Mouse (Mus musculus) megakaryocyte progenitor cell, adult 5-6 weeks (primary cell): Measurements from ENCODE around the gene Clba1. TPM values are rescaled to one million over a fixed set of nuclear protein-coding genes. Genes with fewer than 3 reads are reported as not detected.
"Not testable (repeated sequence)": the region's sequence is repeated elsewhere in the genome, so short reads cannot be mapped to it uniquely, and the experiment has no call there.

ENCODE experiments used
- ATAC-seq: replicated peaks from 2 replicates; pipeline ENCODE4 v1.8.0; 2016; ENCODE audit warnings: mild to moderate bottlenecking, moderate TSS enrichment, inconsistent platforms; ENCODE audit not compliant: poor library complexity
- total RNA-seq, 2 experiments: library from RNA; stranded (forward) in 1 of 2; stranded (reverse) in 1 of 2; fragments of 157-497, 149-512 nt in 1 of 2; fragments of 200-1000 nt in 1 of 2; gene quantifications; 2 replicates each; pipeline versions ENCODE4 v1.2.3 to v1.2.4; 2015 to 2017

Gene Clba1
- total RNA-seq, 2 experiments from 2014 or later, result 0.52 to 0.87 TPM

DNA sequence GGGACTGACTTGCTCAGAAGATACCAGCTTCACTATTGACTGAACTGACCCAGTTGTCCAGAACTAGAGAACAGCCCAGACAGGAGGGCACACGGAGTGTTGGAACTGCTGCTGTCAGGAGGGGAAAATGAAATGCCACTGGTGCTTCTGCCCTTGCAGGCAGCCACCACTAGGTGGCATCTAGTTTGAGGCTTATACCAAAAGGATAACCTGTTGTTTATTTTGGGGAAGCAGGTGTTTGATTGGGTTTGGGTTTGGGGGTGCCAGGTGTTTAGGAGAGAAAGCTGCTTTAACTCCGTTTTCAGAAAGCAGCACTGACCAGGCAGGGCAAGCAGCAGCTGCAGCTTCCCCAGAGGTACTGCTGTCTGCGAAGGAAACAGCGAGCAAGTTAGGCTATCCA is 7.6 kb downstream of the Clba1 start:
- ATAC-seq, result peak; percentile 89

DNA sequence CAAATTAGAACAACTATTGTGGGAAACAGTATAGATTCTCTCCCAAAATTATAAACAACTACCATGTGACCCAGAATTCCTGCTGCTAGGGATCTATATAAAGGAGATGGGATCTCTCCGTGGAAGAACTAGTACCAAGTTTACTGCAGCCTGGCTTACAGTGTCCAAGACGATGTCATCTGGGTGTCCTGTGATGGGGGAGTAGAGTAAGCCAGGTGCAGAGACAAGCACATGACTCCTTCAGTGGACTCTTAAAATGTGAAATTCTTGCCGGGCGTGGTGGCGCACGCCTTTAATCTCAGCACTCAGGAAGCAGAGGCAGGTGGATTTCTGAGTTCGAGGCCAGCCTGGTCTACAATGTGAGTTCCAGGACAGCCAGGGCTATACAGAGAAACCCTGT is 8.1 kb downstream of the Clba1 start:
- ATAC-seq, result not testable (repeated sequence)

DNA sequence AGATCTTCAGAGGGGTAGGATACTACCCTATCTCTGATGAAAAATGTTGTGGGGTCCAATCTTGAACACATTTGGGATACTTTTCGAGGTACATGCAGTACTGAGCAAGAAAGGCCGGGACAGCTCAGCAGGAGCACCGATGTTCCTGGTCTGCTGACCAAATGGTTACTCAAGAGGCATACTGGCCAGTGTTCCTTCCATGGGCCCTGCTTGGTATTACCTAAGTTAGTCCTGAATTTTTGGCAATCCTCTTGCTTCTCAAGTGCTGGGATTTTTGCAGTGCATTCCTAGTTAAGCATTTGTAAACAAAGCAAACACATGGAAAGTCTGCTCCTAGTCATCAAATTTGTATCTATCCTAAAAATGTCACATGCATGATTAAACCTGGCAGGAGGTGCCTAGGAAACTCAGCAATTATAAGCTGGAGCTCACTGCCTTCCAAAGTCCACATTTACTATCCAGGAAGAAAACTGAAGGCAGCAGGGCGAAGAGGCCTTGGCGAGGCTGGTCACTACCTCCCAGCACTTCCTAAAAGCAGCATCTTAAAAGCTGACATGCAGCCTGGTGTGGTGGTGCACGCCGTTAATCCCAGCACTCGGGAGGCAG is 10.4 kb downstream of the Clba1 start:
- ATAC-seq, result no peak

DNA sequence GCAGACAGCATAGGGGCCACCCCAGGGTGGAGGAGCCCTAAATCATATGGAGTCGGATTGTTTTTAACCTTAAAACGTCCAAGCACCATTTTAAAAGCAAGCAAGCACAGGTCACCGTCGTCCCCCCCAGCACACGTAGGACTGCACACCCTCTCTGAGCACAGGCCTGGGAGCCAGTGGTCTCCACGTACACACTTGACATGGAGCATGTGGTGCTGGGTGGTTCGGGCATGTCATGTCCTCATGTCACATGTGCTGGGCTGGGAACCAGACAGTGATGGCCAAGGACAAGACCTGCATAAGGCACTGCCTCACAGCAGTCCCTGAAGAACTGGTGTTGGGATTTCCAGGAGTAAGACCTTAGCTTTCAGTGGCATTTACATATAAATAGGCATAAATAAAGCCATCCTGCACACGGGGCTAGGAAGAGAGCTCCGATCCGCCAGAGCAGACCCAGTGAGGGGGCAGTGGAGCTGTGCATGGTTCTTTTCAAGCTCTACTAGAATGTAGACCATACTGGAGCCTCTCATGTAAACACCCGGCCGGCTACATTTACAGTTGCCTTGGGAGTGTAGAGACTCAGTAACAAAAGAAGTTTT is 11.8 kb downstream of the Clba1 start:
- no peak for ATAC-seq

DNA sequence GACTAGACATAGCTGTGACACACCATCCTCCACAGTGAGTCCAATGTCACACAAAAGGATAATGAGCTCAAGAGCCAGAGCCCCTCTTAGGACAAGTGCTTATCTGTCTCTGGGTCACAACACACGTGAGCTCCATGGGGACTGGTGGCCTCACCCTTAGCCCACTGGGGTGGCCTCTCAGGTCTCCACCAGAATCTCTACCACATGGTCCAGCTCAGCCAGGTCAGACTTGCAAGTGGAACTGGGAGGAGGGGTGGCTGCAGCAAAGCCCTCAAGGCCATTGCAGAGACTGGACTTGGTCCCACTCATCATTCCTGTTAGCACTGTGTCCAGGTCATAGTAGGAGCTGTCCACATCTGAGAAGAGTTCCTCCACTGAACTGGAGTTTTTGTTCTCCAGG is 12.5 kb downstream of the Clba1 start:
- ATAC-seq, result no peak

DNA sequence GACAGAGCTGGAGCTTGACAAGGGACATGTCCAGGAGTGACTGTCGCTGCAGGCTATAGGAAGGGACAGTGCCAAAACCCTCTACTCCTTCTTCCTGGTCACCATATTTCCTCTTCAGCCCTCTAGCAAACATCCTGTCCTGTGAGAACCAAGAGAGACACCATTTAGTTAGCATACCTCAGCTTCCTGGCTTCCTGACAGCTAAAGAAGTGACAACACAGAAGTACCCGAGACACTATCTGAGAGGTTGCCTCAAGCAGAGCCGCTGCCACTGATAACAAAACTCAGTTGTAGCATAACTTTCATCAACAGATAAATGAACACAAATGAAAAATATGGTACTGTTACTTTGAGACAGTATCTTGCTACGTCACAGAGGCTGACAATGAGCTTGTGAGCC is 13.2 kb downstream of the Clba1 start:
- peak; percentile 37; the same call in 1 of the 2 replicates for ATAC-seq

DNA sequence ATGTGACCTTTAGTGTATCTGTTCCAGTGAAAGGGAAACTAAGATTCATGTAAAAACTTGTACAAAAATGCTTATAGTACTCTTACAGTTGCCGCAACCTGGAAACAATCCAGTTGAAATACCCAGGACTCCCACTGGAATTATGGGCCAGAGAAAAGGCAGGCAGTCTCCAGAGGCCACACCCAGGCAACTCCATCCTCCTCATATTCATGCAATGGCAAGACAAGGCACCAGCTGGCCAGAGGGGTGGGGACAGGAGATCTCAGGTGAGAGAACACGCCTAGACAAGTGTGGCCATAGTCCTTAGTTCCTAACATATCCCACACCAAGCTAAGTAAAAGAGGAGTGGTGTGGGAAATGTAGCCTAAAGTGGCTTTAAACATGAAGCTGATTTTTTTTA is 13.9 kb downstream of the Clba1 start:
- no peak for ATAC-seq

DNA sequence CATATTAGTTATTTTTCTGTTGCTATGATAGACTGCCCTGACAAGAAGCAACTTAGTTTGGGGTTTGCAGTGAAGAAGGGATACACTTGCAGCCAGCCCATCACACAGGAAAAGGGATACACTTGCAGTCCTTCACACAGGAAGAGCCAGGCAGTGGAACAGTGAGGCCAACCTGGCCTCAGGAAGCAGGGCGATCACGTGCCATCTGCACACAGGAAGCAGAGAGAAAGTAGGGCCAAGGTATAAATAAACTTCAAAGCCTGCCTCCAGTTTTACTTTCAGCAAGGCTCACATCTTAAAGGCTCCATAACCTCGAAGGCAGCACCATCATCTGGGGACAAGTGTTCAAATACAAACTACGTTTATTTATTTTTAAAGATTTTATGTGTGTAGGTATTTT is 14.5 kb downstream of the Clba1 start:
- 0 out of 2 replicates have a peak, but pooled peaks have one; percentile 24 for ATAC-seq

DNA sequence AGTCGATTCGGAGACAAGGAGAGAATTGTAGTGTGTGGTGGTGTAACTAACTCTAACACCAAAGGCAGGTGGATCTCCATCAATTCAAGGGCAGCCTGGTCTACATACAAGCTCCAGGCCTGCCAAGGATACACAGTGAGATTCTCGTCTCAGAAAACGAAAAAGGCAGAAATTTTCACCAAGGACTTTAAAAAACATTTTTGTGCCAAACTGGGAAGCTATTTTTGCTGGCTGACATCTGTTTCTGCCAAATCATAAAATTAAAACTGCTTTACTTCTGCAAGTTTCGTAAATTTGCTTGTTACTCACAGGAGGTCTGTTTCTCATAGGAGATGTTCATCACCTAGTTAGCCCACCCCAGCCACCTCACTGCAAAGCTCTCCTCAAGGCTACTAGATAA is 17.2 kb downstream of the Clba1 start:
- ATAC-seq, result no peak

DNA sequence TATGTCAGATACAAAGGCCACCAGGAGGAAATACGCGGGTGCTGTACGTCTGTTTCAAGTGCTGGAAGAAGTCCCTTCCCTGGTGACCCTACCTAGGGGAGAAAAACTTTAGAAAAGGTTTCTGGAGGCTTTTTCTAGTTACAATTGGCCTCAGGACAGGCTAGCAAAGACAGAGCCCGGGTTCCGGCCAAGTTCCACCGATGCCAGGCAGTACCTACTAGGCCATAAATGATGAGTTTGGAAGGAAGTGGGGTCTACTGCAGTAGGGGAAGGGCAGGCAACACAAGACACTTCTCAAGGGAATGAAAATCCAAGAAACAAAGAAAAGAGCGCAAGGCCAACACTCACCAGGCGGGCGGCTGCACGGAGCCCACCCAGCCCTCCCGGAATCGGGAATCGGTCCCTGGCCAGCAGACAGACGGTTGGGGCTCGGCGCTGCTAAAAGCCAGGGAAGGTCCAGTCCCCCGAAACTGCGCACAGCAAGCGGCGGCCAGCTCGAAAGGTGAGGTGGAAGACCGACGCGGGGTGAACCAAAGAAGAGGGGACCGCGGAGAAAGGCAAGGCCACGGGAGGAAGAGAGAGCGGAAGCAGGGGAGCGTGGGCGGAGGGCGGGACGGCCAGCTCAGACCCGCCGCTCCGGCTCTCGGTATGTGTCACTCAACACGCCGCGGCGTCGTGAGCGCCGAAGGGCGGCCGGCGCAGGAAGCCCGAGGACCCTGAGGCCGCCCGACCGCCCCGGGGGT is 19.9 kb downstream of the Clba1 start:
- ATAC-seq, result peak; percentile 40

DNA sequence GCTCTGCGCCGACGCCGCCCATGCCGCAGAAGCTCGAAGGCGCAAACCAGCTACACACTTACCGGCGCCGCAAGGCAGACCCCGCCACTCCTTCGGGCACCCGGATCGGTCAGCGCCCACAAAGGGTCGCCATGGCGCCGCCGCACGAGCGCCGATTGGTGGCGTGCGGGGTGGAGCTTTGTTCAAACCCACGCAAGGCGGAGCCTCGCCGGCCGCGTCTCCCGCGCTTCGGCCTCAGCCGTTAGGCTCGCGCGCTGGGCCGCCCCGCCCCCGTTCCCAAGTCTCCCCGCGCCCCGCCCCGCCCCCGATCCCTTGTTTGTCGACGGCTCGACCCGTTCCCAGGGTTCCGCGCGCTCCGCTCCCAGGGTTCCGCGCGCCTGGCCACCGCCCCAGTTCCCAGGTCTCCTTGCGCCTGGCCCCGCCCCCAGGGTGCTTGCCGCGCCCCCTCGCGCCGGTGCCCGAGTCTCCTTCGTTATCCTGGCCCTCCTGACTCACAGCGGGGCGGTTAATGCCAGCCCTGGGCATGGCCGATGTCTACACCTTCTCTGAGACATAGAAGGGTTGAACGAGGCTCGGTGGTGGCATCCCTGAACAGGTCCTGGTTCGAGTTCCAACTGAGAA is 20.6 kb downstream of the Clba1 start, which contains the start of gene Cdca4:
TSS of gene Cdca4 (minus strand) at position 180 of the 621 bp plus-strand sequence.
- ATAC-seq, result peak; percentile 84

DNA sequence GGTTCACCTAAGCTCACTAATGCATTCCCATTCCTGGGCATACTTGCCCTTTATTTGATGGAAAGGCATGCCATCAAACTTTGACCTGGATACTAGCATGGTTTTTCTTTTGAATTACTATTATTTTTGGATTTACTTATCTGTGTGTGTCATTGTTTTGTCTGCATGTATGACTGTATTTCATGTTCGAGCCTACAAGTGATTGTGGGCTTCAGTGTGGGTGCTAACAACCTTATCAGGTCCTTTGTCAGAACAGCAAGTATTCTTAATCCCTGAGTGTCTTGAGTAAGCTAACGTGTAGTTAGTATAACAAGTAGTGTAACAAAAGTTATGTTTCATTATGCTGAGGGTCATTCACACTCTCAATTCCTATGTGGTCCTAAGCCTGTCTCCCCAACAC is 21.4 kb downstream of the Clba1 start:
- no peak for ATAC-seq

DNA sequence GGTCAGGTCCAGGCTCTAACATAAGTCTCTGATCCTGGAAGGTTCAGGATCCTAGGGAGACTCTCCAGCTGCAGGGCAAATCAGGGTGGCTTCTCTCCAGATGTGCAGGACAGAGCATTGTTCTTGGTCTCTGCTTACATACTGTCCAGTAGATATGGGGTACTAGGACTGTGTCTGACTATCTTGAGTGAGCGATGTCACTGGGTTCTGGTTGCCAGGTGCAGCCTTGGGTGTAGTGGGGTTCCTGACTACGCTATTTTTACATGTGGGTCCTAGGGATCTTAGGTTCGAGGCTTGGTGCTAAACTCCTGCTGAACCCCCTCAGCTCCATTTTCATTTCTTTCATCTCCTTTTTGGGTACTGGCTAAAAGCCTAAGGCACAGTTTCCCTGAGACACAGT is 21.8 kb downstream of the Clba1 start:
- ATAC-seq, result no peak

DNA sequence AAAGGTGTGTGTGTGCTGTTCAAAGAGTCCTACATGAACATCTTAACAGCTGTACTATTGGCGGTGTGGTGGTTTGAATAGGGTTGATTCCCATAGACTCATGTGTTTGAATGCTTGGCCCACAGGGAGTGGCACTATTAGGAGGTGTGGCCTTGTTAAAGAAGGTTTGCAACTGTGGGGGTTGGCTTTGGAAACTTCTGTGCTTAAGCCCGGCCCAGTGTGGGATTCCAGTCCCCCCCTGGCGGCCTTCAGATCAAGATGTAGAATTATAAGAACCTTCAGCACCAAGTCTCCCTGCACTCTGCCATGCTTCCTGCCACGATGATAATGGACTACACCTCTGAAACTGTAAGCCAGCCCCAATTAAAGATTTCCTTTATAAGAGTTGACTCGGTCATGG is 23.7 kb downstream of the Clba1 start:
- ATAC-seq, result no peak

DNA sequence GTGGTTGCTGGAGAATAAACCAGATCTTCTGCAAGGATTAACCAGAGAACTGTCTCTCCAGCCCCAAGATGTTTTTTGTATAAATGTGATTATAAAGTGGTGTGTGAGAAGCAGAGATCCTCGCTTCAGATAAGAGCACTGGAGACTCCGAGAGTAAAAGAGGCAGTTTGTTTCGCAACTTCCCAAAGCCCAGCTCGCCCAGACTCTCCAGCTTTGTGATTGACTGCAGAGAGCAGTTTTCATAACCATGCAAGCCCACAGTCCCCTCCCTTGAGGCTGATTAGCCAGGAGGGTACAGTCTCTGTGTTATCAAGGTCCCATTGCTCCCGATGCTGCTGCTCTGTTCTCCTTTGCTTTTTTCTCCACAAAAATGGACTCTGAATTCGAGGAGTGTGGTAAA is 24.8 kb downstream of the Clba1 start:
- peak; percentile 49 for ATAC-seq

DNA sequence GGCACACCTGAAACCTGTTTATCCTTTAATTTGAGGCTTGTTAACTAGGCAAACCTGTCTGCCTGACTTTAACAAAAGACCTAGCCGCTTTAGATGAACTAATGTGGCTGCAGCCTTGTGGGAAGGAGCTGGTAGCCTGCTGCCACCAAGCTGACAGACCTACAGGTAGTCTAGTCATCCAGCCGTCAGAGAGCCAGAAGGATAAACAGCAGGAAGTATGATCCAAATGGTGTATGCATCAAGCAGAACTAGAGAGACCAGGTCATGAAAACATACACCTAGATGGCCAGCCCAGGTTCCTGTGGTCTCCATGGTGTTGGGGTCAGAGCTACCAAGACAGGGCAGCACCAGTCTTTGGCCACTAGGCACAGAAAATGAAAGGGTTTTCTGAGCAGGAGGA is 26.3 kb downstream of the Clba1 start:
- no peak for ATAC-seq

DNA sequence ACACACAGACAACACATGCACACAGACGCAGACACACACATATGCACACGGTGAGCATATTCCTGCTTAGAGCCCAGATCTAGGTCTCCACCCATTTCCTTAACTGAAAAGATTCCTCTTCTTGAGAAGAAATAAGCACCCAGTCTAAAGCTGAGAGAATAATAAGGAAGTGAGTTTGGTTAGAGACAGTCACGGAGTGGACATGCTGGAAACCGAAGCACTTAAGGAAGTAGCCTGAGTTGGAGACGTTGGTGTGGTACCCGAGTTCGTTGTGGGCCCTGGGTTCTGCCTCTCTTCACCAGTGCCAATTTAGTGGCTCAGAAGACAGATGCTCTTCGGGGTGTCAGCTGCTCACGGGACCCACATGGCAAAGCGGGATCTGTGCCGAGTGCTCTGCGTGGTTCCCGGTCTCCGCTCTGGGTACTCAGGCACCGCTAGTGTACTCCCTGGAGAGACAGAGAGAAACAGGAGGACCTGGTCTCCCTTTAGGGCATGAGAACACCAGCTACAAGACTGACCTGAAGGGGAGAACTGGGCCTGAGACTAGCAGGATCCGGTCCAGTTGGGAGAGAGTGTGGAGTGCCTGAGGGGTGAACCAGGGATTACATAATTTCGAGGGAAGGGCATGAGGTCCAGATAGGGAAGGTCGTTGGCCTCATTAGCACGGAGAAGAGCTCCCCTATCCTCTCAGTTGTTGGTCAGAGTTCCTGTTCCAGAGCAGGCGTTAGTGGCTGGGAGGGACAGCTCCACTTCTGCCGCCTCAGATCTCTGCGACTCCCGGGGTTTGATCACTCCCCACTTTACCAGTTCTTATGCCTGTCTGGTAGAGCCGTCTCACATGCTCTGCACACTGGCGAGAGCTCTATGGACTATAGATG is 31.7 kb downstream of the Clba1 start:
- ATAC-seq, result peak; percentile 74

DNA sequence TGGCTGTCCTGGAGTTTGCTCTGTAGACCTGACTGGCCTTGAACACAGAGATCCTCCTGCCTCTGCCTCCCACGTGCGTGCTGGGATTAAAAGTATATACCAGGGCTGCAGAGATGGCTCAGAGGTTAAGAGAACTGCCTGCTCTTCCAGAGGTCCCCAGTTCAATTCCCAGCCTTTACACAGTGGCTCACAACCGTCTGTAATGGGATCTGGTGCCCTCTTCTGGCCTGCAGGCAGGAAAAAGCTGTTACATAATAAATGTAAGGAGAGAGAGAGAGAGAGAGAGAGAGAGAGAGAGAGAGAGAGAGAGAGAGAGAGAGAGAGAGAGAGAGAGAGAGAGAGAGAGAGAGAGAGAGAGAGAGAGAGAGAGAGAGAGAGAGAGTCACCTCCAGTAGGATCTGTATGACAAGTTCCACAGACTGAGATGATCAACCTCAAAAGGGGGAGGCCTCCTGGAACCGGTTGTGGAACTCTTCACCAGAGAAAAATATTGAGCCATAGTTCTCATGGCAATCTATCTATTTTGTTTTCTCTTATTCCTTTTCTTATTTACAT is 32.7 kb downstream of the Clba1 start:
- not testable (repeated sequence) for ATAC-seq

DNA sequence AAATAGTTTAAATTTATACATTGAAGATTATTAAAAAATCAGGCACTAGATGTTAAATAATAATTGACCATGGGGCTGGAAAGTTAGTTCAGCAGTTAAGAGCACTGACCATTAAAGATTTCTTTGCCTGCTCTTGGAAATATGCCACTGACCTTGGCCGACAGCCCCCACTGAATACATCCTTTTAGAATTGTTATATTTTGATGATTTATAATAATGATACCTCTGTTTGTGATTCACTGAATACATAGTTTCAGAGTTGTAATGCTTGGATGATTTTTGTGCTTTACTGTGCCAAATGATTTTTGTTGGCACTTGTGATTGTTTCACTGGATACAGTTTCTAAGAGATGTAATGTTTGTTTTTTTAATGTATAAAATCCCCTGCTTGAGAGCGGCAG is 33.4 kb downstream of the Clba1 start:
- not testable (repeated sequence) for ATAC-seq

DNA sequence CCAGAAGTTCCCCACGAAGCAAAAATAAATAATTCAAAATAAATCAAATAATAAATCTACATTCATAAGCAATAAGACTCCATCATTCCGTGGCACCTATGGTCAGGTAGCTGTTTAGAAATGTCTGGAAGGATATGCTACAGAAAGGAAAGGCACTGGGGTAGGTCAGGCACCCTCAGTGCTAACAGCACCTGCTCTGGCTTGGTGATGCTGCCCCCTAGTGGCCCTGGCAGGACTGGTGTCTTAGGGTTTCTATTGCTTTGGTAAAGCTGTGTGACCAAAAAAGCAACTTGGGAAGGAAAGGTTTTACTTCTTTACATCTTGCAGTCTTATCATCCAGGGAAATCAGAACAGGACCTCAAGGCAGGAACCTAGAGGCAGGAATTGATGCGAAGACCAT is 35.1 kb downstream of the Clba1 start:
- ATAC-seq, result peak; percentile 82
